Mouse (Mus musculus) MEL-GATA-1-ER (cell line): ENCODE results near the gene Fbxw19.
"Not testable (repeated sequence)": the region's sequence is repeated elsewhere in the genome, so short reads cannot be mapped to it uniquely, and the experiment has no call there.

Experiments
- DNase-seq: peaks from one replicate; pipeline ENCODE4 v3.0.0-alpha.2; 2012; ENCODE audit warnings: low read depth; ENCODE audit errors: extremely low read depth

Gene Fbxw19

GRCm38 (mm10) chr9:109495775-109496174 is at the start of gene Fbxw19:
Fbxw19 (minus strand) TSS chr9:109495875.
- not testable (repeated sequence) for DNase-seq

GRCm38 (mm10) chr9:109523385-109524064 is 27.9 kb upstream of the Fbxw19 start:
- no peak for DNase-seq

GRCm38 (mm10) chr9:109449040-109449439 is 46.6 kb downstream of the Fbxw19 start, which contains the start of gene Fbxw16:
Fbxw16 (minus strand) TSS chr9:109449140.
- no peak for DNase-seq

GRCm38 (mm10) chr9:109432956-109433355 is 62.7 kb downstream of the Fbxw19 start:
- no peak for DNase-seq
